Mouse (Mus musculus) kidney, embryonic 14.5 days (tissue): ENCODE results near the gene Rhoj. TPM values are rescaled to one million over a fixed set of nuclear protein-coding genes. Genes with fewer than 3 reads are reported as not detected.

Experiments used
- ATAC-seq: fragments of 200-750 bp; cut with Nextera tagmentation; 2 replicates; pipeline ENCODE4 v1.8.0; 2017; ENCODE audit warnings: moderate number of reproducible peaks, mild to moderate bottlenecking, moderate TSS enrichment, moderate library complexity; ENCODE audit not compliant: low FRiP score, low TSS enrichment
- H3K27ac ChIP-seq: fragments of 300-500 bp; sonication (generic); 2 replicates; pipeline ENCODE4 v1.5.1; 2014; ENCODE audit warnings: low read depth, mild to moderate bottlenecking, low read length, moderate library complexity, mixed read lengths
- H3K27me3 ChIP-seq: fragments of 300-500 bp; sonication (generic); 2 replicates; pipeline ENCODE4 v1.6.1; 2014; ENCODE audit warnings: mild to moderate bottlenecking, low read length; ENCODE audit not compliant: control insufficient read depth, insufficient read depth
- H3K36me3 ChIP-seq: fragments of 300-500 bp; sonication (generic); 2 replicates; pipeline ENCODE4 v1.6.1; 2014; ENCODE audit warnings: low read length, mixed read lengths; ENCODE audit not compliant: control insufficient read depth, insufficient read depth
- H3K4me1 ChIP-seq: fragments of 300-500 bp; sonication (generic); 2 replicates; pipeline ENCODE4 v1.6.1; 2014; ENCODE audit warnings: low read length, mixed read lengths; ENCODE audit not compliant: control insufficient read depth, insufficient read depth
- H3K4me2 ChIP-seq: fragments of 300-500 bp; sonication (generic); replicated peaks from 2 replicates; pipeline ENCODE4 v1.6.1; 2014; ENCODE audit warnings: low read depth, mild to moderate bottlenecking, low read length
- H3K4me3 ChIP-seq: fragments of 300-500 bp; sonication (generic); 2 replicates; pipeline ENCODE4 v1.5.1; 2014; ENCODE audit warnings: mild to moderate bottlenecking, low read length
- H3K9ac ChIP-seq: fragments of 300-500 bp; sonication (generic); 2 replicates; pipeline ENCODE4 v1.6.1; 2014; ENCODE audit warnings: low read depth, mild to moderate bottlenecking, low read length, moderate library complexity
- H3K9me3 ChIP-seq: fragments of 300-500 bp; sonication (generic); 2 replicates; pipeline ENCODE4 v1.6.1; 2016; ENCODE audit warnings: low read length; ENCODE audit not compliant: control insufficient read depth
- WGBS: fragments of 180-500 bp; shearing (Covaris S2); extraction: QIAGEN DNeasy Blood & Tissue Kit; methylation state at CpG from one replicate; pipeline ENCODE4 v1.1.7; 2014; 5-methylcytosine and 5-hydroxymethylcytosine counted together
- polyA plus RNA-seq: library from polyadenylated mRNA; unstranded; fragments of >200 nt; fragmentation: Nextera tagmentation; extraction: Ambion mirVana; gene quantifications from 2 replicates; pipeline ENCODE4 v1.2.1, GENCODE M21; 2014

The Rhoj gene
- polyA plus RNA-seq, 1 experiment from 2014 or later: 45.7 TPM

DNA sequence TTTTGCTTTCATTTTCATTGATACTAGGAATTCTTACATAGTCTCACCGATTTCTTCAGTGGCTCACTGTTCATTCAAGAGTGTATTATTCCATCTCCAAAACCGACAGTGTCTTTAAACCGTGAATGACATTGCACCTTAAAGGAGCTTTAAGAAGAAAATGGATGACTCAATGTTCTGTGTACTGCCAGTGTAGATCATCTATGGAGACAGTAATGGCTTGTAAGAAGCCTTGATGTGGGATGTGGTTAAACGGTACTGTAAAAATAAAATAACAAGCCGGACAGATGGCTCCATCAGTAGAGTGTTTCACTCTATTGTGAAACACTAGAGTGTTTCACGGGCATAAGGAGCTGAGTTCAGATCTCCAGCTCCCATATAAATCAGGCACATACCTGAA, 15.2 kb upstream of the Rhoj start:
- 87% methylated on average over 6 of the region's 6 CpGs for WGBS
- Histone ChIP-seq H3K27me3 (no peaks in the 10 kb centered on the region), H3K4me3 (no peak overlapping the region), H3K27ac (no peak overlapping the region), H3K9me3 (no peaks in the 10 kb centered on the region), H3K9ac (no peak overlapping the region), H3K36me3 (no peaks in the 10 kb centered on the region), H3K4me1 (no peaks in the 10 kb centered on the region), H3K4me2 (no peak overlapping the region)
- no peak for ATAC-seq

DNA sequence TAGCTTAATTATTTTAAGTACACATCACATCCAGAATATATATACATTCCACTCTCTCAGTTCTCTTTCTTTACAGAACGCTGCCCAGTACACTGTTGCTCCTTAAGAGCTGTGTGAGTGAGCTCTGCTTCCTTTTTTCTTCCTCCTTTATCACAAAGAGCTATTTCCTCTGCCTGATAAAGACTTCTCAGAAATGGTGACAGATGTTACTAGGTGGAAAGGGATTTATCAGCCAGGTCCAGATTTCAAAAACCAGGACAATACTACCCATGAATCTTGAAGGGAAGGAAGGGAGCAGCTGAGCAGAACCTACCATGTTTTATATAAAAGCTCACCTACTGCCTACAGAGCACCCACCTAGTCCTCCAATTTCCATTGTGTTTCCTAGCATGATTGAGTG, 8.3 kb upstream of the Rhoj start:
- WGBS: 75% methylated on average over 1 of the region's 1 CpGs
- no peak for ATAC-seq
- Histone ChIP-seq H3K27ac (no peak overlapping the region), H3K4me3 (no peak overlapping the region), H3K36me3 (no peaks in the 10 kb centered on the region), H3K9me3 (no peaks in the 10 kb centered on the region), H3K4me2 (no peak overlapping the region), H3K4me1 (no peaks in the 10 kb centered on the region), H3K9ac (no peak overlapping the region), H3K27me3 (no peaks in the 10 kb centered on the region)

DNA sequence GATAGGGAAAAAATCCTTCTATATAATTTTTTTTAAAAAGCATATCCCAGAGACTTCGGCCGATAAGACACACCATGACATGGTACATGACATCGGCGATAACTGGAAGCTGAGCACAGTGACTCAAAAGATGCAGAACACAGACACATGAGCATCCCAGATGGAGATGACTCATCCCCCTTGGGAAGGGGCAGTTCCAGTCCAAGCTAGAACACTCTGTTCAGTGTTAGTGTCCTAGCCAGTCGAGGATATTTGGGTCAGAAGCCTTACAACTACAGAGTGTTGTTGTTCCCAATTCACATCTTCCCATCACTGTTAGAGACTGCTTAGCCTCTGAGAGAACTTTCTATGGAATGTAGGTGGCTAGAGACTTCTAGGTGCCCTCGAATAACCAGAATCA, 4.0 kb upstream of the Rhoj start:
- ATAC-seq: no peak
- Histone ChIP-seq H3K36me3 (no peaks in the 10 kb centered on the region), H3K27me3 (no peaks in the 10 kb centered on the region), H3K9me3 (no peaks in the 10 kb centered on the region), H3K27ac (no peak overlapping the region), H3K4me3 (no peak overlapping the region), H3K9ac (no peak overlapping the region), H3K4me1 (no peaks in the 10 kb centered on the region), H3K4me2 (no peak overlapping the region)
- WGBS: 91% methylated on average over 6 of the region's 6 CpGs

DNA sequence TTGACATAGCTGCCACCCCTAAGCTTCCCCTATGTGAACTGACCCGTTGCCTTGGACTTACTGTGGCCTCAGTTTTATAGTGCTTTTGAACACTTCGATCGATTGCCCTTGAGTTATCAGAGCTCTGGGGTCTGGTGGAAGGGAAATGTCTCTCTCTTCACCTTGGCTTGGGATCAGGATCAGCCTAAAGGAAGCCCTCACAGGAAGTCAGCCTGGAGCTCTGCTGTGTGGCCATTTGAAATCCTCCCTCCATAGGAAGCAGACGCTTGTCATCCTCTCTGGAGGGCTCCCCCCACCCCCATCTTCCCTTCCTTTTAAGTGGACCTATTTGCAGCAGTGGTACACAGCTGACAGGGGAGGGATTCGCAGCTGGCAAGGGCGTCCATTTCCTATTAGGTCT, 1.6 kb downstream of the Rhoj start:
- H3K9me3 ChIP-seq: no peaks in the 10 kb centered on the region
- no peak overlapping the region for H3K27ac ChIP-seq
- H3K9ac ChIP-seq: no peak overlapping the region
- ATAC-seq: 0 out of 2 replicates have a peak, but pooled peaks have one; percentile 4
- no peaks in the 10 kb centered on the region for H3K4me1 ChIP-seq
- H3K4me3 ChIP-seq: peak overlapping the region; percentile 60
- peak overlapping the region; percentile 83 for H3K4me2 ChIP-seq
- 30% methylated on average over 6 of the region's 6 CpGs for WGBS
- H3K36me3 ChIP-seq: no peaks in the 10 kb centered on the region
- H3K27me3 ChIP-seq: no peaks in the 10 kb centered on the region

DNA sequence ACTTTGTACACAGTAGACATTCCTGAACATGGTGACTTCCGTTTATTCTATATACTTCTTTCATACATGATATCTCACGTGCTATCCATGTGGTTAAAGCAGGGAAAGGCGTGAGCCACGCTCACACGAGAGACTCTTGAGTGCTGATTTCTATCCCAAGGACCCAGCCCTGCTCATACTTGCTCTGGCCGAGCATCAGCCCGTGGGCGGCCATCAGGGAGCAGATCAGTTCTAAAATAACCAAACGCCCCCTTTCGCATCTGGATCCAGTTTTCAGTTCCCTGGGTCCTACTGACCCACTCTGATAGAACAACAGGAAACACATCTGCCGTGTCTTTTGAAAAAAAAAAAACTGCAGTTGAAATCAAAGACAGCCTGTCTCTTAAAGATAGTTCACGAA, 2.6 kb downstream of the Rhoj start:
- Histone ChIP-seq H3K4me3 (no peak overlapping the region; the same call in 1 of the 2 replicates), H3K4me1 (no peaks in the 10 kb centered on the region), H3K27me3 (no peaks in the 10 kb centered on the region), H3K36me3 (no peaks in the 10 kb centered on the region), H3K27ac (no peak overlapping the region), H3K9ac (no peak overlapping the region), H3K4me2 (peak overlapping the region; percentile 83), H3K9me3 (no peaks in the 10 kb centered on the region)
- no peak for ATAC-seq
- 73% methylated on average over 12 of the region's 12 CpGs for WGBS

DNA sequence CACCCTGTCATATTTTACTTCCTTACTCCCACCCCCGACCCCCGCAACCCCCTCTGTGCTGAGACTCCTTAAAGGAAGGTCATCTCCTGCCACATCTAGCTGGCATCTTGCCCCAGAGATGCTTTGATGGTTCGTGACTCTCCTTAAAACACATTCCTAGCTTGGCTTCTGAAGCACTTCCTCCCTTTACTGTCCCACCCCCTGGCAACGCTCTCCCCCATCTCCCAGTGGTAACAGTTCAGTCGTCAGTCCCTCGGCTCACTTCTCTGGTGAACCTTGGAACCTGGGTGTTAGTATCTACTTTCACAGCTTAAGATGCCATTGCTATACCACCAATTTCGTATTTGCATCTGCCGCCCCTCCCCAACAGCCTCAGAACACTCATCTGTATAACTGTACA, 3.8 kb downstream of the Rhoj start:
- H3K9ac ChIP-seq: no peak overlapping the region
- H3K4me3 ChIP-seq: no peak overlapping the region
- H3K27ac ChIP-seq: no peak overlapping the region
- 75% methylated on average over 8 of the region's 8 CpGs for WGBS
- no peaks in the 10 kb centered on the region for H3K4me1 ChIP-seq
- no peaks in the 10 kb centered on the region for H3K36me3 ChIP-seq
- H3K27me3 ChIP-seq: no peaks in the 10 kb centered on the region
- no peaks in the 10 kb centered on the region for H3K9me3 ChIP-seq
- no peak for ATAC-seq
- H3K4me2 ChIP-seq: no peak overlapping the region

DNA sequence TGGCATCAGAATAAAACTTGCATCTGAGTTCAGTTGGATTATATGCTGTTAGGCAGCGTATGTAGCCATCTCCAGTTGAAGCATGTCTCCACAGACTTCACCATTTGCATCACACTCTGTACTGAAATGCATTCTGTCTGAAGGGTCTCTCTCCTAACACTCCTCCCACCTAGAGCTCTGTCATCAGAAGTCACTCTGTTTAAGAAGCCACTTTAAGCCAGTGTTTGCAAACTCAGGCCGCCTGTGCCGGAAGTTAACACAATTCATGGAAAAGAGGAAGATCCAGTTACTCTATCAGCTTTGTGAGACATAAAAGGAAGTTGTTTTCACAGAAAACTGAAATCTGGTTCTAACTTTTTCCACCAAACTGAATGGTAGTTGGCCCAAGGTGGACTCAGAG, 5.9 kb downstream of the Rhoj start:
- no peak overlapping the region for H3K9ac ChIP-seq
- WGBS: 75% methylated on average over 3 of the region's 3 CpGs

DNA sequence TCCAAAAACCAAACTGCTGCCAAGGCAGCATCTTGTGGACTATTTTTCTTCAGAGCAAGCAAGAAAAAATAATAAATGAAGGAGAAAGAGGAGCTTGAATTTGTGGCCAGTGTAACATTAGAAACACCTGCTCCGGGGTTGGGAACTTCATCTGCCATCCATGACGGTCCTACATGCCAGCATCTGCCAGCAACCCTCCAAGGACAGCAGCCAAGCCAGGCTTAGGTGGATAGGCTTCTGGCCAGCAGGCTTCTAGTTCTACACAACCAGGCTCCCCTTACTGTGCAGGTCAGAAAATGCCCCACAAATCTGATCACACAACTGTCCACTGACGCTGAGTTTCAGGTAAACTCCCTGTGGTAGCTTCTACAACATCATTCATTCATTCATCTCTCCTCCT, 7.7 kb downstream of the Rhoj start:
- no peak overlapping the region for H3K9ac ChIP-seq
- no peak for ATAC-seq
- H3K4me3 ChIP-seq: no peak overlapping the region
- no peaks in the 10 kb centered on the region for H3K4me1 ChIP-seq
- H3K9me3 ChIP-seq: no peaks in the 10 kb centered on the region
- H3K4me2 ChIP-seq: no peak overlapping the region
- H3K27me3 ChIP-seq: no peaks in the 10 kb centered on the region
- H3K27ac ChIP-seq: no peak overlapping the region
- H3K36me3 ChIP-seq: no peaks in the 10 kb centered on the region
- 88% methylated on average over 3 of the region's 3 CpGs for WGBS

More for the DNA sequence above, 5.9 kb downstream of the Rhoj start:
- no peak for ATAC-seq
- Histone ChIP-seq H3K27me3 (no peaks in the 10 kb centered on the region), H3K9me3 (no peaks in the 10 kb centered on the region), H3K4me1 (no peaks in the 10 kb centered on the region), H3K36me3 (no peaks in the 10 kb centered on the region), H3K4me3 (no peak overlapping the region), H3K4me2 (no peak overlapping the region), H3K27ac (no peak overlapping the region)

DNA sequence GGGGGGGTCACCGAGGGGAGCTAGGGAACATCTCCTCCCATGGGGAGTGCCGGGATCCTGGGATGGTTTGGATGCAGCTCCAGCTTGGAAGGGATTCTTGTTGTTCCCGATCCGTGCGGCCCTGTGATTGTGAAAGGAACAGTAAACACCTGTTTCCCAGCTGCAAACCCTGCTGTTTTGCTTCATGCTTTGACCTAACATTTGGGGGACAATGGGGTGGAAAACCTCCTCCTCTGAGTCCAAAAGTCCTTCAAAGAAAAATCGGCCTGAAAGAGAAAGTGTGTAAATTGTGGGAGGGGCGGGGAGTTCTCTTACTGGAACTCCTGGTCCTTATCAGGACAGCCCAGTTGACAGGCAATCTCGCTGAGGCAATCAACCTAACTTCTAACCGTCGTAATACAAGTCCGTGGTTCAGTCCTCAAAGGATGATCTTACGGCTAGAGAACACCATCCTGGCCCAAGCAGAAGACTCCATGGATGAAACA, 12.4 kb downstream of the Rhoj start:
- ATAC-seq: no peak
- H3K4me3 ChIP-seq: no peak overlapping the region
- 67% methylated on average over 12 of the region's 12 CpGs for WGBS
- H3K36me3 ChIP-seq: no peaks in the 10 kb centered on the region
- H3K27me3 ChIP-seq: no peaks in the 10 kb centered on the region
- no peak overlapping the region for H3K27ac ChIP-seq
- H3K9me3 ChIP-seq: no peaks in the 10 kb centered on the region
- no peak overlapping the region for H3K9ac ChIP-seq
- H3K4me1 ChIP-seq: no peaks in the 10 kb centered on the region
- H3K4me2 ChIP-seq: no peak overlapping the region
